In the genomic region with DNA sequence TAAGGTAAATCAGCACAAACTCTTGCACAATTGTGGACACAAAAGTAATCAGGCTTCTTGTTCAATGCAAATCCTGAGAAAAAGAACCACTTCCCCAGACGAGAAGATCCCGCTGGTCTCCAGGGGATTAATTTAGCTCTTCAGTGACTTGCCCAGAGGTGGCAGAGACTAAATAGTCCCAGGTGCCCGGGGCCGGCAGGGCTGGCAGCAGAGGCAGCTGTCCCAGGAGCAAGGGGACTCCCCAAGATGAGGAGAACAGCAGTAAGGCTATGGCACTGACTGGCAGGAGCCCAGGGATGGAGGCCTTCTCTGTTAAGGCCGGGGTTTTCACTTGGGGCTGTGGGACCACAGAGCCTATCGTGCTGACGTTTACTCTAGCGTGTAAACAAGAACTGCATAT, we compare ENCODE assay signal across 1 mouse cellular context.
TF ChIP-seq lines count a peak whose summit lies in the region.

No protein-coding gene starts in this region.

TF ChIP-seq in CH12.LX, 34 proteins besides CTCF, POLR2A, EP300 and RAD21:
- no peak for TF ChIP-seq NELFE (IDR thresholded peaks at IDR 0.05; ENCODE audit: low read depth, low read length)
- TF ChIP-seq SIN3A (IDR thresholded peaks at IDR 0.05; ENCODE audit: low read length) = peak; percentile 45; the same call in 1 of the 2 replicates
- TF ChIP-seq ETS1 (conservative IDR thresholded peaks at IDR 0.05; ENCODE audit: low read depth, low read length) = peak; percentile 54
- TF ChIP-seq IRF4 (IDR thresholded peaks at IDR 0.05; ENCODE audit: low read depth, low read length) = 0 out of 2 replicates have a peak, but pooled peaks have one; percentile 7
- no peak for TF ChIP-seq UBTF (IDR thresholded peaks at IDR 0.05; ENCODE audit: low read depth, low read length)
- TF ChIP-seq TCF12 (IDR thresholded peaks at IDR 0.05; ENCODE audit: low read depth, low read length) = peak; percentile 14; the same call in 1 of the 2 replicates
- peak; percentile 34; the same call in 1 of the 2 replicates for TF ChIP-seq BHLHE40 (IDR thresholded peaks at IDR 0.05; ENCODE audit: low read depth, low read length)
